27 mouse cellular contexts compared by ENCODE assay signal in genomic region chr19:6664311-6664952, GRCm38 (mm10).
A peak's percentile ranks its signal among the peaks of the same experiment; 100 is the strongest.
DNase-seq lines count a peak whose midpoint lies in the region; TF ChIP-seq lines count a peak whose summit lies in the region.
"Had no signal": no experiment of that assay in that cellular context is flagged by ENCODE, and none has a peak within 500 bp of the region (broad histone marks: within the 10 kb centered on the region; RNA-seq: fewer than 3 reads in every experiment).

No protein-coding gene starts in this region.

- no peaks in the 10 kb centered on the region for H3K27me3 ChIP-seq in MEL (ENCODE audit: control insufficient read depth in 1 of 2, insufficient read depth in 2 of 2, low read length in 2 of 2)
- H3K27me3 ChIP-seq in splenic B cell, adult 2 months (ENCODE audit: control insufficient read depth, insufficient read depth, low read length, poor library complexity, severe bottlenecking): no peaks in the 10 kb centered on the region
- H3K27me3 ChIP-seq: forebrain, embryonic 13.5 days; hindbrain, embryonic 12.5 days; intestine, embryonic 15.5 days; neural tube, embryonic 15.5 days had no signal

- H3K4me3 ChIP-seq in MEL (ENCODE audit: control insufficient read depth in 1 of 2, insufficient read depth in 1 of 2, low read depth in 2 of 2, low read length in 2 of 2): no peak overlapping the region
- no peak overlapping the region for H3K4me3 ChIP-seq in macrophage (ENCODE audit: inconsistent target)
- H3K4me3 ChIP-seq: forebrain, embryonic 13.5 days; heart, embryonic 10.5 days; heart, embryonic 15.5 days; hindbrain, embryonic 12.5 days; intestine, embryonic 15.5 days; limb, embryonic 10.5 days; limb, embryonic 15.5 days; midbrain, embryonic 12.5 days; neural tube, embryonic 15.5 days had no signal

- H3K27ac ChIP-seq in MEL (ENCODE audit: control insufficient read depth, low read depth, low read length) (no peak overlapping the region), macrophage (peak overlapping the region; percentile 66; the same call in 1 of the 2 replicates)
- H3K27ac ChIP-seq: forebrain, embryonic 13.5 days; heart, embryonic 10.5 days; heart, embryonic 15.5 days; hindbrain, embryonic 12.5 days; hindbrain, postnatal 0 days; intestine, embryonic 15.5 days; limb, embryonic 10.5 days; limb, embryonic 15.5 days; liver, embryonic 14.5 days; midbrain, embryonic 12.5 days; neural tube, embryonic 15.5 days had no signal

- H3K4me1 ChIP-seq in MEL (ENCODE audit: control insufficient read depth in 1 of 2, insufficient read depth in 2 of 2, low read length in 2 of 2): peaks cover 21 to 66% of the 10 kb centered on the region in 2 experiments
- H3K4me1 ChIP-seq: intestine, embryonic 15.5 days; midbrain, embryonic 12.5 days had no signal

- DNase-seq in lung, postnatal 36 days: peak; percentile 25
- no peak for DNase-seq in lung, postnatal 10 days
- DNase-seq in MEL (ENCODE audit: low read depth, low spot score): peak; percentile 31
- peak; percentile 56 for DNase-seq in splenic B cell, adult 2 months (ENCODE audit: low read depth, low spot score)
- no peak for DNase-seq in right cerebral cortex, adult 18-20 months
- DNase-seq in thymus, postnatal 0 days (ENCODE audit: low spot score): no peak
- DNase-seq: adrenal gland, postnatal 25 days; cerebellum, postnatal 14 days; gastrocnemius, postnatal 14 days; heart, adult 11 months; kidney, adult 2 months; kidney, postnatal 4 days; thymus, adult 2 months; thymus, postnatal 4 days had no signal

- TF ChIP-seq POLR2A in MEL (IDR thresholded peaks at IDR 0.05; ENCODE audit: control insufficient read depth in 1 of 2, insufficient read depth in 1 of 2, low read depth in 1 of 2, low read length in 2 of 2, poor library complexity in 1 of 2): no peak

- H3K9ac ChIP-seq in MEL (ENCODE audit: control insufficient read depth, low read depth, low read length, poor library complexity, severe bottlenecking): no peak overlapping the region
- H3K9ac ChIP-seq: forebrain, embryonic 13.5 days; heart, embryonic 15.5 days; hindbrain, embryonic 12.5 days; intestine, embryonic 15.5 days; limb, embryonic 15.5 days; liver, embryonic 14.5 days; midbrain, embryonic 12.5 days; neural tube, embryonic 15.5 days had no signal

- TF ChIP-seq CTCF in MEL (IDR thresholded peaks at IDR 0.05 in 2 of 3, conservative IDR thresholded peaks at IDR 0.05 in 1 of 3; ENCODE audit: control insufficient read depth in 1 of 3, insufficient read depth in 1 of 3, low read depth in 2 of 3, low read length in 3 of 3, poor library complexity in 1 of 3, severe bottlenecking in 1 of 3): no peak

- H3K36me3 ChIP-seq in MEL (ENCODE audit: control insufficient read depth in 1 of 2, insufficient read depth in 2 of 2, low read length in 2 of 2) (peaks cover 0 to 42% of the 10 kb centered on the region in 2 experiments; a peak in 2 of 4 replicates), macrophage (ENCODE audit: inconsistent target) (no peaks in the 10 kb centered on the region)
- no peaks in the 10 kb centered on the region for H3K36me3 ChIP-seq in splenic B cell, adult 2 months (ENCODE audit: control insufficient read depth, insufficient read depth, low read length, poor library complexity, severe bottlenecking)
- H3K36me3 ChIP-seq: heart, embryonic 10.5 days; heart, embryonic 15.5 days; hindbrain, embryonic 12.5 days; intestine, embryonic 15.5 days; limb, embryonic 10.5 days; limb, embryonic 15.5 days; midbrain, embryonic 12.5 days; neural tube, embryonic 15.5 days had no signal

- TF ChIP-seq RAD21 in MEL (IDR thresholded peaks at IDR 0.05; ENCODE audit: low read depth, low read length): no peak

- H3K79me2 ChIP-seq in MEL (ENCODE audit: control insufficient read depth, insufficient read depth, low read length, poor library complexity) (no peaks in the 10 kb centered on the region), macrophage (ENCODE audit: inconsistent target) (no peaks in the 10 kb centered on the region)

- H3K9me3 ChIP-seq in MEL (replicated peaks; ENCODE audit: insufficient read depth, low read length): no peaks in the 10 kb centered on the region
- H3K9me3 ChIP-seq: forebrain, embryonic 13.5 days; heart, embryonic 10.5 days; heart, embryonic 15.5 days; hindbrain, embryonic 12.5 days; intestine, embryonic 15.5 days; limb, embryonic 10.5 days; limb, embryonic 15.5 days; megakaryocyte, embryonic 14.5 days; midbrain, embryonic 12.5 days; neural tube, embryonic 15.5 days had no signal

- no peak for TF ChIP-seq EP300 in MEL (IDR thresholded peaks at IDR 0.05; ENCODE audit: low read depth in 1 of 2, low read length in 2 of 2)

- WGBS in macrophage (ENCODE audit: missing documents): 64% methylated on average over 10 of the region's 12 CpGs

TF ChIP-seq in MEL, 35 proteins besides CTCF, POLR2A, EP300 and RAD21:
- TF ChIP-seq ETS1 (IDR thresholded peaks at IDR 0.05; ENCODE audit: low read depth, low read length): no peak
- TF ChIP-seq NELFE (IDR thresholded peaks at IDR 0.05; ENCODE audit: low read depth, low read length): no peak
- no peak for TF ChIP-seq TBP (IDR thresholded peaks at IDR 0.05; ENCODE audit: low read depth, low read length)
- no peak for TF ChIP-seq JUND (IDR thresholded peaks at IDR 0.05; ENCODE audit: low read depth, low read length)
- no peak for TF ChIP-seq E2F4 (IDR thresholded peaks at IDR 0.05; ENCODE audit: borderline replicate concordance, low read depth, low read length)
- no peak for TF ChIP-seq MXI1 (IDR thresholded peaks at IDR 0.05; ENCODE audit: low read depth, low read length)
- TF ChIP-seq MAX (IDR thresholded peaks at IDR 0.05; ENCODE audit: low read length): no peak
- no peak for TF ChIP-seq NRF1 (IDR thresholded peaks at IDR 0.05; ENCODE audit: insufficient read depth, low read depth, low read length, poor library complexity, severe bottlenecking)
- TF ChIP-seq ZC3H11A (IDR thresholded peaks at IDR 0.05; ENCODE audit: low read depth, low read length): no peak
- no peak for TF ChIP-seq CHD2 (IDR thresholded peaks at IDR 0.05; ENCODE audit: low read length)
- no peak for TF ChIP-seq ZMIZ1 (IDR thresholded peaks at IDR 0.05; ENCODE audit: low read depth, low read length)

Comparison
In these comparisons a context has a peak if more than half of its experiments do, and no peak if none do; other contexts are left out.
1. DNase-seq: peak in lung, postnatal 36 days (single experiment), MEL (single experiment) and splenic B cell, adult 2 months (single experiment); none in lung, postnatal 10 days (single experiment), right cerebral cortex, adult 18-20 months (single experiment) and thymus, postnatal 0 days (single experiment).